8 mouse cellular contexts compared by ENCODE assay signal in the genomic region with DNA sequence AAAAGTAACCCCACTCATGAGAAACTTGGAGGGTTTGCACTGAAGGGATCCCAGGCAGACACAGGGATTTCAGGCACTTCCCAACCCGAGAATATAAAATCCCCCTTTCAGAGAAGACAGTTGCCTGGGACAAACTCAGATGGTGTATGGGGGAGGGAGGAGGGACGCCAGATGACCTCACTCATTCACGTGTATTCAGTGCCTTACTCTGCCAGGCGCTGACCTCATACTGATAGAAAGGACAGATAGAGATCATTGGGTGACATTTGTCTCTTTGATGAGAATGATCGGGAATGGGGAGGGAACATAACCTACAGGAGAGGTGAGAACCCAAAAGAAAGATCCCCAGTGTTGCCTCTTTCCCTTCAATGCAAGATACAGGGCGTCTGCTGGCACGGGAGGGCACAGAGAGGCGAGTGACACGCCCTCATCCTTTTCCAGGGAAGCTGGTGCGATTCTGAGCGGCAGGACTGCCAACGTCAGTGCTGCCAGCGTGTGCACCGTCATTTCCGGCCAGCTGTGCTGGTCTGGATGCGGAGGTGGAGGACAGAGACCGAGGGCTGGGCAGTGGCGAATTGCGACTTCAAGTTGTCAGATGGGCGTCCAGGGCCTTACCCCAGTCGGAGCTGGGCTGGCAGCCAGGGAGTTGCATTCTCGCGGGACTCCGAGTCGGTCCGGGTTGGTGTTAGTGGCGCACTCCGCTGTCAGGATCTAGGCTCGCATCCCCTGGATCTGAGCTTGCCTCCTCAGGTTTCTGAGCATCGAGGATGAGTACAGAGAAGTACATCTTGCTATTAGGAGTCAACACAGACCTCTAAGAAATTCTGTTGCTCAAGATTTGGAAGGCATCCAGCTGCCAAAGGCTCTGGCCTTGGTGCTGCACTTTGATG. TPM values are rescaled to one million over a fixed set of nuclear protein-coding genes. Genes with fewer than 3 reads are reported as not detected.
DNase-seq lines count a peak whose midpoint lies in the region; ATAC-seq and TF ChIP-seq lines count a peak whose summit lies in the region.

No protein-coding gene starts in this region.

- no peak for TF ChIP-seq POLR2A in spleen, adult 2 months (IDR thresholded peaks at IDR 0.05; ENCODE audit: low read depth, low read length)
- TF ChIP-seq POLR2A in limb, embryonic 14.5 days (IDR thresholded peaks at IDR 0.05; ENCODE audit: borderline replicate concordance, extremely low read depth, insufficient read depth, insufficient read length): no peak

- H3K4me1 ChIP-seq in spleen, adult 2 months (ENCODE audit: control insufficient read depth, insufficient read depth, insufficient read length): peaks cover 2% of the 10 kb centered on the region; the same call in 1 of the 2 replicates
- peaks cover 11% of the 10 kb centered on the region for H3K4me1 ChIP-seq in embryonic facial prominence, embryonic 13.5 days
- peaks cover 11% of the 10 kb centered on the region for H3K4me1 ChIP-seq in heart, embryonic 10.5 days
- 0 out of 2 replicates have a peak, but pooled peaks cover 5% of the 10 kb centered on the region for H3K4me1 ChIP-seq in kidney, embryonic 14.5 days (ENCODE audit: control insufficient read depth, insufficient read depth, low read length)
- peaks cover 6% of the 10 kb centered on the region; the same call in 1 of the 2 replicates for H3K4me1 ChIP-seq in limb, embryonic 14.5 days (ENCODE audit: control insufficient read depth, insufficient read depth, low read length)
- peaks cover 15% of the 10 kb centered on the region; the same call in 1 of the 2 replicates for H3K4me1 ChIP-seq in midbrain, embryonic 16.5 days (ENCODE audit: control insufficient read depth, insufficient read depth, low read length)

- peaks cover 3% of the 10 kb centered on the region for H3K27me3 ChIP-seq in spleen, adult 2 months (ENCODE audit: control insufficient read depth, insufficient read depth, low read length)
- peaks cover 75% of the 10 kb centered on the region for H3K27me3 ChIP-seq in embryonic facial prominence, embryonic 13.5 days
- H3K27me3 ChIP-seq in heart, embryonic 10.5 days (ENCODE audit: insufficient read depth, poor library complexity, severe bottlenecking): peaks cover 82% of the 10 kb centered on the region
- peaks cover 21% of the 10 kb centered on the region for H3K27me3 ChIP-seq in kidney, embryonic 14.5 days (ENCODE audit: control insufficient read depth, insufficient read depth, low read length)
- H3K27me3 ChIP-seq in limb, embryonic 14.5 days (ENCODE audit: control insufficient read depth, insufficient read depth, low read length): peaks cover 41% of the 10 kb centered on the region
- H3K27me3 ChIP-seq in midbrain, embryonic 16.5 days (ENCODE audit: control insufficient read depth, insufficient read depth, low read depth, low read length): no peaks in the 10 kb centered on the region

- ATAC-seq in embryonic facial prominence, embryonic 13.5 days (ENCODE audit: insufficient number of reproducible peaks, insufficient read depth, low FRiP score, low TSS enrichment, low read depth): no peak
- ATAC-seq in kidney, embryonic 14.5 days (ENCODE audit: low FRiP score, low TSS enrichment): peak; percentile 45; the same call in 1 of the 2 replicates
- ATAC-seq in limb, embryonic 14.5 days (ENCODE audit: low FRiP score, low read depth): no peak
- ATAC-seq in midbrain, embryonic 16.5 days: peak; percentile 76

- H3K4me2 ChIP-seq in embryonic facial prominence, embryonic 13.5 days: peak overlapping the region; percentile 74
- peak overlapping the region; percentile 43 for H3K4me2 ChIP-seq in kidney, embryonic 14.5 days (replicated peaks; ENCODE audit: low read depth, low read length)
- H3K4me2 ChIP-seq in limb, embryonic 14.5 days (replicated peaks; ENCODE audit: low read depth, low read length, severe bottlenecking): peak overlapping the region; percentile 52
- peak overlapping the region; percentile 63 for H3K4me2 ChIP-seq in midbrain, embryonic 16.5 days (ENCODE audit: low read length)

- H3K36me3 ChIP-seq in spleen, adult 2 months (ENCODE audit: control insufficient read depth, insufficient read depth, low read length): no peaks in the 10 kb centered on the region
- H3K36me3 ChIP-seq in embryonic facial prominence, embryonic 13.5 days: no peaks in the 10 kb centered on the region
- no peaks in the 10 kb centered on the region for H3K36me3 ChIP-seq in heart, embryonic 10.5 days
- H3K36me3 ChIP-seq in kidney, embryonic 14.5 days (ENCODE audit: control insufficient read depth, insufficient read depth, low read length): no peaks in the 10 kb centered on the region
- H3K36me3 ChIP-seq in limb, embryonic 14.5 days (ENCODE audit: control insufficient read depth, insufficient read depth, low read length): no peaks in the 10 kb centered on the region
- H3K36me3 ChIP-seq in midbrain, embryonic 16.5 days (ENCODE audit: control insufficient read depth, insufficient read depth, low read length): no peaks in the 10 kb centered on the region

- no peak for TF ChIP-seq CTCF in spleen, adult 2 months (IDR thresholded peaks at IDR 0.05; ENCODE audit: extremely low read depth, insufficient read depth, insufficient read length, insufficient replicate concordance)

- peak overlapping the region; percentile 12; the same call in 1 of the 2 replicates for H3K4me3 ChIP-seq in spleen, adult 2 months (ENCODE audit: extremely low read depth, insufficient read depth, insufficient read length)
- H3K4me3 ChIP-seq in embryonic facial prominence, embryonic 13.5 days: peak overlapping the region; percentile 45
- peak overlapping the region; percentile 61 for H3K4me3 ChIP-seq in heart, embryonic 10.5 days
- peak overlapping the region; percentile 35 for H3K4me3 ChIP-seq in kidney, embryonic 14.5 days (ENCODE audit: low read length)
- H3K4me3 ChIP-seq in limb, embryonic 14.5 days (replicated peaks; ENCODE audit: low read length): peak overlapping the region; percentile 32
- H3K4me3 ChIP-seq in midbrain, embryonic 16.5 days (ENCODE audit: low read depth, low read length): peak overlapping the region; percentile 51

- no peaks in the 10 kb centered on the region for H3K9me3 ChIP-seq in embryonic facial prominence, embryonic 13.5 days
- 0 out of 2 replicates have a peak, but pooled peaks cover 4% of the 10 kb centered on the region for H3K9me3 ChIP-seq in heart, embryonic 10.5 days
- H3K9me3 ChIP-seq in kidney, embryonic 14.5 days (ENCODE audit: control insufficient read depth, low read length): no peaks in the 10 kb centered on the region
- no peaks in the 10 kb centered on the region for H3K9me3 ChIP-seq in limb, embryonic 14.5 days (ENCODE audit: control insufficient read depth, low read length)
- H3K9me3 ChIP-seq in midbrain, embryonic 16.5 days (replicated peaks; ENCODE audit: control insufficient read depth, low read length, poor library complexity, severe bottlenecking): no peaks in the 10 kb centered on the region

- H3K9ac ChIP-seq in embryonic facial prominence, embryonic 13.5 days: peak overlapping the region; percentile 67
- H3K9ac ChIP-seq in kidney, embryonic 14.5 days (ENCODE audit: low read depth, low read length): peak overlapping the region; percentile 36; the same call in 1 of the 2 replicates
- H3K9ac ChIP-seq in limb, embryonic 14.5 days (ENCODE audit: low read depth, low read length, severe bottlenecking): peak overlapping the region; percentile 31; the same call in 1 of the 2 replicates
- H3K9ac ChIP-seq in midbrain, embryonic 16.5 days (ENCODE audit: low read depth, low read length): peak overlapping the region; percentile 76

- peak overlapping the region; percentile 10; the same call in 1 of the 2 replicates for H3K27ac ChIP-seq in spleen, adult 2 months (ENCODE audit: insufficient read depth, low read length)
- no peak overlapping the region for H3K27ac ChIP-seq in embryonic facial prominence, embryonic 13.5 days
- H3K27ac ChIP-seq in heart, embryonic 10.5 days: peak overlapping the region; percentile 52; the same call in 1 of the 2 replicates
- no peak overlapping the region for H3K27ac ChIP-seq in kidney, embryonic 14.5 days (ENCODE audit: low read depth, low read length)
- H3K27ac ChIP-seq in limb, embryonic 14.5 days (replicated peaks; ENCODE audit: low read depth, low read length): no peak overlapping the region
- H3K27ac ChIP-seq in midbrain, embryonic 16.5 days (ENCODE audit: low read length): peak overlapping the region; percentile 85

- no peak for DNase-seq in spleen, adult 2 months (ENCODE audit: low read depth in 1 of 2, low spot score in 2 of 2)
- no peak for DNase-seq in spleen, postnatal 36 days (ENCODE audit: low spot score in 2 of 2)
- no peak for DNase-seq in heart, embryonic 10.5 days (ENCODE audit: low spot score)
- no peak for DNase-seq in limb, embryonic 14.5 days (ENCODE audit: low spot score)
- DNase-seq in testis, postnatal 10 days (ENCODE audit: low spot score): peak; percentile 80

- WGBS in spleen, adult 2 months: 3% methylated on average over 30 of the region's 30 CpGs
- 3% methylated on average over 30 of the region's 30 CpGs for WGBS in embryonic facial prominence, embryonic 13.5 days
- WGBS in heart, embryonic 10.5 days: 2% methylated on average over 30 of the region's 30 CpGs
- 3% methylated on average over 30 of the region's 30 CpGs for WGBS in kidney, embryonic 14.5 days
- 2% methylated on average over 30 of the region's 30 CpGs for WGBS in limb, embryonic 14.5 days
- WGBS in midbrain, embryonic 16.5 days: 2% methylated on average over 30 of the region's 30 CpGs

RNA-seq across cellular contexts. Expression of a gene that starts 6.5 kb away (rescaled TPM):
- polyA plus RNA-seq in spleen, adult 2 months (2012; rRNA removed): 17.9 and 18.3 TPM in 2 replicates
- 4.0 and 6.2 TPM in 2 replicates for polyA plus RNA-seq in embryonic facial prominence, embryonic 13.5 days (2015; fragmentation: Nextera tagmentation; extraction: Ambion mirVana)
- polyA plus RNA-seq in heart, embryonic 10.5 days (2016; fragmentation: Nextera tagmentation; extraction: Ambion mirVana): 5.5 and 8.6 TPM in 2 replicates
- 2.3 and 4.4 TPM in 2 replicates for polyA plus RNA-seq in kidney, embryonic 14.5 days (2014; fragmentation: Nextera tagmentation; extraction: Ambion mirVana)
- 4.5 and 5.9 TPM in 2 replicates for polyA plus RNA-seq in limb, embryonic 14.5 days (2012; rRNA removed)
- 2.1 and 2.3 TPM in 2 replicates for polyA plus RNA-seq in limb, embryonic 14.5 days (2014; fragmentation: Nextera tagmentation; extraction: Ambion mirVana)
- polyA plus RNA-seq in midbrain, embryonic 16.5 days (2015; fragmentation: Nextera tagmentation; extraction: Ambion mirVana): 68.6 and 75.2 TPM in 2 replicates

RNA-seq across cellular contexts. Expression of a gene that starts 7.7 kb away (rescaled TPM):
- polyA plus RNA-seq in spleen, adult 2 months (2012; rRNA removed): 7.0 and 8.4 TPM in 2 replicates
- 12.3 and 14.1 TPM in 2 replicates for polyA plus RNA-seq in embryonic facial prominence, embryonic 13.5 days (2015; fragmentation: Nextera tagmentation; extraction: Ambion mirVana)
- polyA plus RNA-seq in heart, embryonic 10.5 days (2016; fragmentation: Nextera tagmentation; extraction: Ambion mirVana): 8.2 and 11.3 TPM in 2 replicates
- 11.5 and 13.0 TPM in 2 replicates for polyA plus RNA-seq in kidney, embryonic 14.5 days (2014; fragmentation: Nextera tagmentation; extraction: Ambion mirVana)
- 18.8 and 23.9 TPM in 2 replicates for polyA plus RNA-seq in limb, embryonic 14.5 days (2012; rRNA removed)
- 10.9 and 11.1 TPM in 2 replicates for polyA plus RNA-seq in limb, embryonic 14.5 days (2014; fragmentation: Nextera tagmentation; extraction: Ambion mirVana)
- 18.5 and 21.6 TPM in 2 replicates for polyA plus RNA-seq in midbrain, embryonic 16.5 days (2015; fragmentation: Nextera tagmentation; extraction: Ambion mirVana)

RNA-seq across cellular contexts. Expression of a gene that starts 29.5 kb away (rescaled TPM):
- 42.8 and 48.3 TPM in 2 replicates for polyA plus RNA-seq in spleen, adult 2 months (2012; rRNA removed)
- 173 and 181 TPM in 2 replicates for polyA plus RNA-seq in embryonic facial prominence, embryonic 13.5 days (2015; fragmentation: Nextera tagmentation; extraction: Ambion mirVana)
- 184 and 202 TPM in 2 replicates for polyA plus RNA-seq in heart, embryonic 10.5 days (2016; fragmentation: Nextera tagmentation; extraction: Ambion mirVana)
- polyA plus RNA-seq in kidney, embryonic 14.5 days (2014; fragmentation: Nextera tagmentation; extraction: Ambion mirVana): 235 and 261 TPM in 2 replicates
- polyA plus RNA-seq in limb, embryonic 14.5 days (2012; rRNA removed): 76.7 and 92.2 TPM in 2 replicates
- polyA plus RNA-seq in limb, embryonic 14.5 days (2014; fragmentation: Nextera tagmentation; extraction: Ambion mirVana): 169 and 181 TPM in 2 replicates
- polyA plus RNA-seq in midbrain, embryonic 16.5 days (2015; fragmentation: Nextera tagmentation; extraction: Ambion mirVana): 173 and 180 TPM in 2 replicates

RNA-seq across cellular contexts. Expression of a gene that starts 39.5 kb away (rescaled TPM):
- not detected in 2 replicates for polyA plus RNA-seq in spleen, adult 2 months (2012; rRNA removed)
- polyA plus RNA-seq in embryonic facial prominence, embryonic 13.5 days (2015; fragmentation: Nextera tagmentation; extraction: Ambion mirVana): 0.14 TPM in 1 of 2 replicates, not detected in the other
- 0.05 TPM in 1 of 2 replicates, not detected in the other for polyA plus RNA-seq in heart, embryonic 10.5 days (2016; fragmentation: Nextera tagmentation; extraction: Ambion mirVana)
- not detected in 2 replicates for polyA plus RNA-seq in kidney, embryonic 14.5 days (2014; fragmentation: Nextera tagmentation; extraction: Ambion mirVana)
- not detected in 2 replicates for polyA plus RNA-seq in limb, embryonic 14.5 days (2012; rRNA removed)
- polyA plus RNA-seq in limb, embryonic 14.5 days (2014; fragmentation: Nextera tagmentation; extraction: Ambion mirVana): not detected in 2 replicates
- 0.78 and 0.80 TPM in 2 replicates for polyA plus RNA-seq in midbrain, embryonic 16.5 days (2015; fragmentation: Nextera tagmentation; extraction: Ambion mirVana)

RNA-seq across cellular contexts. Expression of a gene that starts 45.7 kb away (rescaled TPM):
- 34.5 and 40.4 TPM in 2 replicates for polyA plus RNA-seq in spleen, adult 2 months (2012; rRNA removed)
- 880 and 943 TPM in 2 replicates for polyA plus RNA-seq in embryonic facial prominence, embryonic 13.5 days (2015; fragmentation: Nextera tagmentation; extraction: Ambion mirVana)
- polyA plus RNA-seq in heart, embryonic 10.5 days (2016; fragmentation: Nextera tagmentation; extraction: Ambion mirVana): 1,131 and 1,417 TPM in 2 replicates
- polyA plus RNA-seq in kidney, embryonic 14.5 days (2014; fragmentation: Nextera tagmentation; extraction: Ambion mirVana): 962 and 1,151 TPM in 2 replicates
- 294 and 427 TPM in 2 replicates for polyA plus RNA-seq in limb, embryonic 14.5 days (2012; rRNA removed)
- 870 and 933 TPM in 2 replicates for polyA plus RNA-seq in limb, embryonic 14.5 days (2014; fragmentation: Nextera tagmentation; extraction: Ambion mirVana)
- polyA plus RNA-seq in midbrain, embryonic 16.5 days (2015; fragmentation: Nextera tagmentation; extraction: Ambion mirVana): 773 and 819 TPM in 2 replicates

Comparison
In these comparisons a context has a peak if more than half of its experiments do, and no peak if none do; other contexts are left out.
1. H3K27ac ChIP-seq: peak in spleen, adult 2 months (single experiment), heart, embryonic 10.5 days (single experiment) and midbrain, embryonic 16.5 days (single experiment); none in embryonic facial prominence, embryonic 13.5 days (single experiment), kidney, embryonic 14.5 days (single experiment) and limb, embryonic 14.5 days (single experiment).
2. ATAC-seq: peak in kidney, embryonic 14.5 days (single experiment) and midbrain, embryonic 16.5 days (single experiment); none in embryonic facial prominence, embryonic 13.5 days (single experiment) and limb, embryonic 14.5 days (single experiment).
3. Peak in every context shown above with its lines, with median percentiles within 50 percentile points of each other: H3K4me3 ChIP-seq, H3K4me2 ChIP-seq and H3K9ac ChIP-seq.